Mouse (Mus musculus) frontal cortex, postnatal 36 days (tissue): ENCODE measurements around the gene Afg3l1.
"Not testable (repeated sequence)": the region's sequence is repeated elsewhere in the genome, so short reads cannot be mapped to it uniquely, and the experiment has no call there.

Experiments
- DNase-seq, 2 experiments: peaks; one replicate each; pipeline ENCODE4 v3.0.0; 2022; ENCODE audit warnings: low spot score in 2 of 2

Gene Afg3l1

GRCm38 (mm10) chr8:123467476-123467875, 10.2 kb upstream of the Afg3l1 start:
- no peak for DNase-seq

GRCm38 (mm10) chr8:123472991-123473390, 4.7 kb upstream of the Afg3l1 start:
- DNase-seq = not testable (repeated sequence)

- DNase-seq = not testable (repeated sequence)
Measured at GRCm38 (mm10) chr8:123474549-123474948, 3.2 kb upstream of the Afg3l1 start.

- DNase-seq = peak in 1 of 2 experiments; percentile 17
Measured at GRCm38 (mm10) chr8:123476911-123477736, 579 bp upstream of the Afg3l1 start.

- DNase-seq = no peak
Measured at GRCm38 (mm10) chr8:123478456-123479218, 934 bp downstream of the Afg3l1 start.

GRCm38 (mm10) chr8:123482627-123483026, 4.9 kb downstream of the Afg3l1 start:
- DNase-seq = no peak

- DNase-seq = no peak
Measured at GRCm38 (mm10) chr8:123491280-123492075, 13.8 kb downstream of the Afg3l1 start.

- no peak for DNase-seq
Measured at GRCm38 (mm10) chr8:123492898-123493297, 15.2 kb downstream of the Afg3l1 start.

- DNase-seq = no peak
Measured at GRCm38 (mm10) chr8:123497699-123498098, 20.0 kb downstream of the Afg3l1 start.

GRCm38 (mm10) chr8:123498963-123499362, 21.3 kb downstream of the Afg3l1 start:
- DNase-seq = no peak

- DNase-seq = no peak
Measured at GRCm38 (mm10) chr8:123499556-123499955, 21.9 kb downstream of the Afg3l1 start.

GRCm38 (mm10) chr8:123502192-123502591, 24.5 kb downstream of the Afg3l1 start:
- no peak for DNase-seq

- no peak for DNase-seq
Measured at GRCm38 (mm10) chr8:123503801-123504467, 26.2 kb downstream of the Afg3l1 start.

- no peak for DNase-seq
Measured at GRCm38 (mm10) chr8:123504591-123505195, 27.0 kb downstream of the Afg3l1 start.

GRCm38 (mm10) chr8:123505267-123505666, 27.6 kb downstream of the Afg3l1 start:
- no peak for DNase-seq

GRCm38 (mm10) chr8:123505695-123506094, 28.0 kb downstream of the Afg3l1 start:
- DNase-seq = no peak

- DNase-seq = no peak
Measured at GRCm38 (mm10) chr8:123507153-123507552, 29.4 kb downstream of the Afg3l1 start.

GRCm38 (mm10) chr8:123510819-123511218, 33.1 kb downstream of the Afg3l1 start:
- no peak for DNase-seq

- DNase-seq = no peak
Measured at GRCm38 (mm10) chr8:123514136-123514535, 36.4 kb downstream of the Afg3l1 start.

- peak; percentile 41 to 56 for DNase-seq
Measured at GRCm38 (mm10) chr8:123514781-123515539, 37.3 kb downstream of the Afg3l1 start, which contains the start of gene Dbndd1. Dbndd1 (minus strand) TSS chr8:123515463.
